Mouse (Mus musculus) lung, adult 2 months (tissue): ENCODE results near the gene Ppm1h.

ENCODE experiments used
- CTCF ChIP-seq: fragments of 200-500 bp; IDR thresholded peaks from 2 replicates; pipeline ENCODE4 v1.5.1; 2011; ENCODE audit warnings: mild to moderate bottlenecking, low read length, control low read depth; ENCODE audit not compliant: insufficient read depth
- POLR2A ChIP-seq: fragments of 200-500 bp; IDR thresholded peaks from 2 replicates; pipeline ENCODE4 v1.6.1; 2011; ENCODE audit warnings: low read depth, mild to moderate bottlenecking, control low read depth, low read length, borderline replicate concordance; ENCODE audit errors: extremely low read depth

GRCm38 (mm10) chr10:122826696-122827331, 148.3 kb downstream of the Ppm1h start:
- TF ChIP-seq POLR2A (no peak), CTCF (no peak)
